Mouse (Mus musculus) MEL (cell line): ENCODE measurements around the gene Rph3al.

Source experiments
- CTCF ChIP-seq, 3 experiments: IDR thresholded peaks in 2 of 3; conservative IDR thresholded peaks in 1 of 3; 2 replicates each; pipeline ENCODE4 v1.5.1; 2011 to 2012; ENCODE audit warnings: low read length in 3 of 3, low read depth in 2 of 3, mild to moderate bottlenecking in 2 of 3, improper control_type of control experiment in 1 of 3, inconsistent platforms in 1 of 3, mixed read lengths in 1 of 3, moderate library complexity in 1 of 3; ENCODE audit not compliant: control insufficient read depth in 1 of 3, insufficient read depth in 1 of 3, poor library complexity in 1 of 3, severe bottlenecking in 1 of 3
- EP300 ChIP-seq, 2 experiments: IDR thresholded peaks; 2 replicates each; pipeline ENCODE4 v1.6.1; 2011; ENCODE audit warnings: improper control_type of control experiment in 2 of 2, low read length in 2 of 2, low read depth in 1 of 2, mild to moderate bottlenecking in 1 of 2
- GABPA ChIP-seq: IDR thresholded peaks from 2 replicates; pipeline ENCODE4 v1.6.1; 2012; ENCODE audit warnings: low read depth, mild to moderate bottlenecking, inconsistent platforms, low read length, improper control_type of control experiment, moderate library complexity
- HCFC1 ChIP-seq: IDR thresholded peaks from 2 replicates; pipeline ENCODE4 v1.6.1; 2012; ENCODE audit warnings: low read depth, mild to moderate bottlenecking, inconsistent platforms, low read length, improper control_type of control experiment, moderate library complexity
- MXI1 ChIP-seq: IDR thresholded peaks from 2 replicates; pipeline ENCODE4 v1.6.1; 2011; ENCODE audit warnings: mild to moderate bottlenecking, low read depth, low read length, improper control_type of control experiment
- POLR2A ChIP-seq, 2 experiments: IDR thresholded peaks; 2 replicates each; pipeline ENCODE4 v1.6.1; 2011 to 2012; ENCODE audit warnings: low read length in 2 of 2, mild to moderate bottlenecking in 2 of 2, control low read depth in 1 of 2, improper control_type of control experiment in 1 of 2, low read depth in 1 of 2, moderate library complexity in 1 of 2; ENCODE audit not compliant: control insufficient read depth in 1 of 2, insufficient read depth in 1 of 2, poor library complexity in 1 of 2
- POLR2AphosphoS5 ChIP-seq: IDR thresholded peaks from 2 replicates; pipeline ENCODE4 v1.6.1; 2012; ENCODE audit warnings: low read depth, borderline replicate concordance, mild to moderate bottlenecking, inconsistent platforms, low read length, moderate library complexity, mixed read lengths
- TBP ChIP-seq: IDR thresholded peaks from 2 replicates; pipeline ENCODE4 v1.8.0; 2011; ENCODE audit warnings: low read depth, low read length, improper control_type of control experiment
- USF1 ChIP-seq: IDR thresholded peaks from 2 replicates; pipeline ENCODE4 v1.6.1; 2014; ENCODE audit warnings: low read depth, mild to moderate bottlenecking, inconsistent platforms, low read length, improper control_type of control experiment, moderate library complexity

GRCm38 (mm10) chr11:75853067-75853636 is 85.1 kb downstream of the Rph3al start:
- TF ChIP-seq HCFC1 (no peak), EP300 (IDR thresholded peaks at IDR 0.05; ENCODE audit: low read depth in 1 of 2, low read length in 2 of 2) (peak; percentile 46 to 63), MXI1 (0 out of 2 replicates have a peak, but pooled peaks have one; percentile 22), GABPA (no peak), USF1 (no peak), POLR2AphosphoS5 (no peak), POLR2A (IDR thresholded peaks at IDR 0.05; ENCODE audit: control insufficient read depth in 1 of 2, insufficient read depth in 1 of 2, low read depth in 1 of 2, low read length in 2 of 2, poor library complexity in 1 of 2) (no peak), CTCF (IDR thresholded peaks at IDR 0.05 in 2 of 3, conservative IDR thresholded peaks at IDR 0.05 in 1 of 3; ENCODE audit: control insufficient read depth in 1 of 3, insufficient read depth in 1 of 3, low read depth in 2 of 3, low read length in 3 of 3, poor library complexity in 1 of 3, severe bottlenecking in 1 of 3) (no peak), TBP (no peak)
